Mouse (Mus musculus) layer of hippocampus, postnatal 10 days (tissue): ENCODE results near the gene Svep1. TPM values are rescaled to one million over a fixed set of nuclear protein-coding genes. Genes with fewer than 3 reads are reported as not detected.

Experiments used
- total RNA-seq, 2 experiments: library from RNA; stranded (reverse); gene quantifications; 2 replicates each; pipeline ENCODE4 v1.2.3; 2021

Gene Svep1
- total RNA-seq, 2 experiments from 2014 or later = 1.7 TPM

Other genes with a start within 250 kb of the Svep1 start
- gene Txndc8, start 197.7 kb downstream of the Svep1 start, total RNA-seq = not detected
- 1 to 10 TPM; 2.3 to 2.6 TPM for gene Musk, start 79.1 kb upstream of the Svep1 start, total RNA-seq